Mouse (Mus musculus): ENCODE results near the gene Tbc1d22a. TPM values are rescaled to one million over a fixed set of nuclear protein-coding genes. Genes with fewer than 3 reads are reported as not detected.
A peak's percentile ranks its signal among the peaks of the same experiment; 100 is the strongest.

The Tbc1d22a gene
- polyA plus RNA-seq, 1 experiment from 2014 or later = 12.5 TPM

- Histone ChIP-seq H3K27me3 (replicated peaks; ENCODE audit: control insufficient read depth, insufficient read depth, low read length) (no peaks in the 10 kb centered on the region), H3K4me2 (ENCODE audit: low read depth, low read length) (no peak overlapping the region)
- WGBS = 63% methylated on average over 11 of the region's 11 CpGs
Observed at GRCm38 (mm10) chr15:86473473-86473872, 259.2 kb downstream of the Tbc1d22a start.

GRCm38 (mm10) chr15:86474951-86475350 is 260.7 kb downstream of the Tbc1d22a start:
- no peak for ATAC-seq
- H3K27me3 ChIP-seq (replicated peaks; ENCODE audit: control insufficient read depth, insufficient read depth, low read length) = no peaks in the 10 kb centered on the region
- 0 out of 2 replicates have a peak, but pooled peaks cover 6% of the 10 kb centered on the region for H3K4me1 ChIP-seq (ENCODE audit: control insufficient read depth, insufficient read depth, low read length)
- H3K9ac ChIP-seq (ENCODE audit: low read depth, low read length) = no peak overlapping the region
- 65% methylated on average over 5 of the region's 5 CpGs for WGBS
- no peaks in the 10 kb centered on the region for H3K36me3 ChIP-seq (ENCODE audit: control insufficient read depth, insufficient read depth, low read length)
- H3K4me2 ChIP-seq (ENCODE audit: low read depth, low read length) = no peak overlapping the region
- H3K9me3 ChIP-seq (ENCODE audit: control insufficient read depth, low read length) = no peaks in the 10 kb centered on the region
- H3K4me3 ChIP-seq (ENCODE audit: low read length) = no peak overlapping the region
- no peak overlapping the region for H3K27ac ChIP-seq (ENCODE audit: low read length)

More at GRCm38 (mm10) chr15:86473473-86473872, 259.2 kb downstream of the Tbc1d22a start:
- H3K27ac ChIP-seq (ENCODE audit: low read length) = no peak overlapping the region
- no peak for ATAC-seq
- no peaks in the 10 kb centered on the region; the same call in 1 of the 2 replicates for H3K36me3 ChIP-seq (ENCODE audit: control insufficient read depth, insufficient read depth, low read length)
- H3K4me1 ChIP-seq (ENCODE audit: control insufficient read depth, insufficient read depth, low read length) = no peaks in the 10 kb centered on the region
- 0 out of 2 replicates have a peak, but pooled peaks cover 3% of the 10 kb centered on the region for H3K9me3 ChIP-seq (ENCODE audit: control insufficient read depth, low read length)
- H3K9ac ChIP-seq (ENCODE audit: low read depth, low read length) = no peak overlapping the region
- H3K4me3 ChIP-seq (ENCODE audit: low read length) = no peak overlapping the region

- 77% methylated on average over 6 of the region's 6 CpGs for WGBS
- H3K4me2 ChIP-seq (ENCODE audit: low read depth, low read length) = no peak overlapping the region
- no peak overlapping the region for H3K9ac ChIP-seq (ENCODE audit: low read depth, low read length)
- H3K27me3 ChIP-seq (replicated peaks; ENCODE audit: control insufficient read depth, insufficient read depth, low read length) = no peaks in the 10 kb centered on the region
- H3K9me3 ChIP-seq (ENCODE audit: control insufficient read depth, low read length) = no peaks in the 10 kb centered on the region
- no peak overlapping the region for H3K4me3 ChIP-seq (ENCODE audit: low read length)
- H3K36me3 ChIP-seq (ENCODE audit: control insufficient read depth, insufficient read depth, low read length) = no peaks in the 10 kb centered on the region
- ATAC-seq = no peak
- H3K4me1 ChIP-seq (ENCODE audit: control insufficient read depth, insufficient read depth, low read length) = 0 out of 2 replicates have a peak, but pooled peaks cover 6% of the 10 kb centered on the region
- no peak overlapping the region for H3K27ac ChIP-seq (ENCODE audit: low read length)
Observed at GRCm38 (mm10) chr15:86476483-86476882, 262.2 kb downstream of the Tbc1d22a start.

GRCm38 (mm10) chr15:86477032-86477431 is 262.8 kb downstream of the Tbc1d22a start:
- 38% methylated on average over 6 of the region's 6 CpGs for WGBS

GRCm38 (mm10) chr15:86477471-86477992 is 263.3 kb downstream of the Tbc1d22a start:
- Histone ChIP-seq H3K27me3 (replicated peaks; ENCODE audit: control insufficient read depth, insufficient read depth, low read length) (no peaks in the 10 kb centered on the region), H3K4me2 (ENCODE audit: low read depth, low read length) (no peak overlapping the region), H3K9ac (ENCODE audit: low read depth, low read length) (no peak overlapping the region), H3K4me3 (ENCODE audit: low read length) (no peak overlapping the region), H3K9me3 (ENCODE audit: control insufficient read depth, low read length) (no peaks in the 10 kb centered on the region), H3K27ac (ENCODE audit: low read length) (no peak overlapping the region), H3K4me1 (ENCODE audit: control insufficient read depth, insufficient read depth, low read length) (0 out of 2 replicates have a peak, but pooled peaks cover 6% of the 10 kb centered on the region), H3K36me3 (ENCODE audit: control insufficient read depth, insufficient read depth, low read length) (no peaks in the 10 kb centered on the region)
- peak; percentile 41; the same call in 1 of the 2 replicates for ATAC-seq

More at GRCm38 (mm10) chr15:86477032-86477431, 262.8 kb downstream of the Tbc1d22a start:
- ATAC-seq = no peak
- no peaks in the 10 kb centered on the region for H3K36me3 ChIP-seq (ENCODE audit: control insufficient read depth, insufficient read depth, low read length)
- no peak overlapping the region for H3K4me2 ChIP-seq (ENCODE audit: low read depth, low read length)
- H3K4me1 ChIP-seq (ENCODE audit: control insufficient read depth, insufficient read depth, low read length) = 0 out of 2 replicates have a peak, but pooled peaks cover 6% of the 10 kb centered on the region
- no peak overlapping the region for H3K9ac ChIP-seq (ENCODE audit: low read depth, low read length)
- no peaks in the 10 kb centered on the region for H3K9me3 ChIP-seq (ENCODE audit: control insufficient read depth, low read length)
- no peak overlapping the region for H3K27ac ChIP-seq (ENCODE audit: low read length)
- no peaks in the 10 kb centered on the region for H3K27me3 ChIP-seq (replicated peaks; ENCODE audit: control insufficient read depth, insufficient read depth, low read length)
- no peak overlapping the region for H3K4me3 ChIP-seq (ENCODE audit: low read length)

- ATAC-seq = peak; percentile 36
Observed at GRCm38 (mm10) chr15:86478685-86479502, 264.6 kb downstream of the Tbc1d22a start.

GRCm38 (mm10) chr15:86482362-86482761 is 268.1 kb downstream of the Tbc1d22a start:
- Histone ChIP-seq H3K36me3 (ENCODE audit: control insufficient read depth, insufficient read depth, low read length) (no peaks in the 10 kb centered on the region), H3K27me3 (replicated peaks; ENCODE audit: control insufficient read depth, insufficient read depth, low read length) (no peaks in the 10 kb centered on the region), H3K4me1 (ENCODE audit: control insufficient read depth, insufficient read depth, low read length) (0 out of 2 replicates have a peak, but pooled peaks cover 6% of the 10 kb centered on the region), H3K27ac (ENCODE audit: low read length) (no peak overlapping the region), H3K9ac (ENCODE audit: low read depth, low read length) (no peak overlapping the region), H3K4me2 (ENCODE audit: low read depth, low read length) (no peak overlapping the region), H3K4me3 (ENCODE audit: low read length) (no peak overlapping the region), H3K9me3 (ENCODE audit: control insufficient read depth, low read length) (no peaks in the 10 kb centered on the region)
- WGBS = 85% methylated on average over 5 of the region's 5 CpGs
- ATAC-seq = no peak

More at GRCm38 (mm10) chr15:86478685-86479502, 264.6 kb downstream of the Tbc1d22a start:
- H3K4me2 ChIP-seq (ENCODE audit: low read depth, low read length) = no peak overlapping the region
- no peak overlapping the region for H3K4me3 ChIP-seq (ENCODE audit: low read length)
- H3K9me3 ChIP-seq (ENCODE audit: control insufficient read depth, low read length) = no peaks in the 10 kb centered on the region
- H3K4me1 ChIP-seq (ENCODE audit: control insufficient read depth, insufficient read depth, low read length) = 0 out of 2 replicates have a peak, but pooled peaks cover 6% of the 10 kb centered on the region
- H3K36me3 ChIP-seq (ENCODE audit: control insufficient read depth, insufficient read depth, low read length) = no peaks in the 10 kb centered on the region
- 66% methylated on average over 13 of the region's 13 CpGs for WGBS
- H3K27ac ChIP-seq (ENCODE audit: low read length) = no peak overlapping the region
- H3K9ac ChIP-seq (ENCODE audit: low read depth, low read length) = no peak overlapping the region
- no peaks in the 10 kb centered on the region for H3K27me3 ChIP-seq (replicated peaks; ENCODE audit: control insufficient read depth, insufficient read depth, low read length)

- H3K9me3 ChIP-seq (ENCODE audit: control insufficient read depth, low read length) = no peaks in the 10 kb centered on the region
- no peaks in the 10 kb centered on the region for H3K36me3 ChIP-seq (ENCODE audit: control insufficient read depth, insufficient read depth, low read length)
- H3K4me3 ChIP-seq (ENCODE audit: low read length) = no peak overlapping the region
- H3K27ac ChIP-seq (ENCODE audit: low read length) = no peak overlapping the region
- no peak overlapping the region for H3K4me2 ChIP-seq (ENCODE audit: low read depth, low read length)
- H3K9ac ChIP-seq (ENCODE audit: low read depth, low read length) = no peak overlapping the region
- H3K27me3 ChIP-seq (replicated peaks; ENCODE audit: control insufficient read depth, insufficient read depth, low read length) = no peaks in the 10 kb centered on the region
- WGBS = 72% methylated on average over 6 of the region's 6 CpGs
- H3K4me1 ChIP-seq (ENCODE audit: control insufficient read depth, insufficient read depth, low read length) = no peaks in the 10 kb centered on the region
- no peak for ATAC-seq
Observed at GRCm38 (mm10) chr15:86485815-86486214, 271.6 kb downstream of the Tbc1d22a start.

GRCm38 (mm10) chr15:86487359-86487758 is 273.1 kb downstream of the Tbc1d22a start:
- no peak for ATAC-seq
- WGBS = 70% methylated on average over 5 of the region's 5 CpGs
- Histone ChIP-seq H3K27ac (ENCODE audit: low read length) (no peak overlapping the region), H3K4me1 (ENCODE audit: control insufficient read depth, insufficient read depth, low read length) (no peaks in the 10 kb centered on the region), H3K4me2 (ENCODE audit: low read depth, low read length) (no peak overlapping the region), H3K27me3 (replicated peaks; ENCODE audit: control insufficient read depth, insufficient read depth, low read length) (no peaks in the 10 kb centered on the region), H3K4me3 (ENCODE audit: low read length) (no peak overlapping the region), H3K36me3 (ENCODE audit: control insufficient read depth, insufficient read depth, low read length) (no peaks in the 10 kb centered on the region), H3K9ac (ENCODE audit: low read depth, low read length) (no peak overlapping the region), H3K9me3 (ENCODE audit: control insufficient read depth, low read length) (no peaks in the 10 kb centered on the region)
